In the genomic region with DNA sequence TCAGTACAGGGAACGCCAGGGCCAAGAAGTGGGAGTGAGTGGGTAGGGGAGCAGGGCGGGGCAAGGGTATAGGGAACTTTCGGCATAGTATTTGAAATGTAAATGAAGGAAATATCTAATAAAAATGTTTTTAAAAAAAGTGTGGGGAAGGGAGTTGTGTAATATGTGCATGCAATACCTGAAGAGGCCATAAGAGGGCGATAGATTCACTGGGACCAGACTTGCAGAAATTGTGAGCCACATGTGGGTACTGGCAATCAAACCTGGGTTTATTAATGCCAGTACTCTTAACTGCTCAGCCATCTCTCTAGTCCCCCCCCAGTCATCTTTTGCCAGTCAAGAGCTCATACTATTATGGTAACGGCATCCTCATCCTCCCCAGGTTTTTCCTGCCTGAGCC, we compare ENCODE assay signal across 9 mouse cellular contexts. TPM values are rescaled to one million over a fixed set of nuclear protein-coding genes. Genes with fewer than 3 reads are reported as not detected.
DNase-seq lines count a peak whose midpoint lies in the region; ATAC-seq and TF ChIP-seq lines count a peak whose summit lies in the region.
"Had no signal": no experiment of that assay in that cellular context is flagged by ENCODE, and none has a peak within 500 bp of the region (broad histone marks: within the 10 kb centered on the region; RNA-seq: fewer than 3 reads in every experiment).

No protein-coding gene starts in this region.

- peak; percentile 81 for TF ChIP-seq CTCF in kidney, postnatal 0 days (IDR thresholded peaks at IDR 0.05; ENCODE audit: low read depth)

- ATAC-seq in CD4-positive, CD25-positive, alpha-beta regulatory T cell, adult 4 months = no peak
- no peak for ATAC-seq in kidney, postnatal 0 days (replicated peaks; ENCODE audit: low FRiP score, low read depth)
- no peak for ATAC-seq in kidney, embryonic 15.5 days (replicated peaks; ENCODE audit: low FRiP score)

- no peak overlapping the region for H3K4me3 ChIP-seq in kidney, postnatal 0 days (replicated peaks; ENCODE audit: low read depth, low read length)
- no peak overlapping the region for H3K4me3 ChIP-seq in kidney, embryonic 15.5 days (replicated peaks)
- H3K4me3 ChIP-seq: neural tube, embryonic 12.5 days had no signal

- no peaks in the 10 kb centered on the region for H3K27me3 ChIP-seq in kidney, postnatal 0 days (ENCODE audit: insufficient read depth, low read length)
- no peaks in the 10 kb centered on the region for H3K27me3 ChIP-seq in kidney, embryonic 15.5 days
- H3K27me3 ChIP-seq in splenic B cell, adult 2 months (ENCODE audit: control insufficient read depth, insufficient read depth, low read length, poor library complexity, severe bottlenecking) = no peaks in the 10 kb centered on the region
- H3K27me3 ChIP-seq: neural tube, embryonic 12.5 days had no signal

- no peaks in the 10 kb centered on the region for H3K4me1 ChIP-seq in kidney, postnatal 0 days (replicated peaks; ENCODE audit: insufficient read depth, low read length)
- H3K4me1 ChIP-seq in kidney, embryonic 15.5 days = no peaks in the 10 kb centered on the region
- H3K4me1 ChIP-seq: neural tube, embryonic 12.5 days had no signal

- no peak overlapping the region for H3K27ac ChIP-seq in kidney, postnatal 0 days
- H3K27ac ChIP-seq in kidney, embryonic 15.5 days = no peak overlapping the region
- H3K27ac ChIP-seq: neural tube, embryonic 12.5 days had no signal

- H3K9ac ChIP-seq in kidney, postnatal 0 days (ENCODE audit: low read depth, low read length) = no peak overlapping the region
- H3K9ac ChIP-seq in kidney, embryonic 15.5 days = no peak overlapping the region
- H3K9ac ChIP-seq: neural tube, embryonic 12.5 days had no signal

- no peak overlapping the region for H3K4me2 ChIP-seq in kidney, postnatal 0 days (ENCODE audit: low read length)
- no peak overlapping the region for H3K4me2 ChIP-seq in kidney, embryonic 15.5 days
- H3K4me2 ChIP-seq: neural tube, embryonic 12.5 days had no signal

- no peaks in the 10 kb centered on the region for H3K36me3 ChIP-seq in kidney, postnatal 0 days (ENCODE audit: insufficient read depth, low read length)
- H3K36me3 ChIP-seq in kidney, embryonic 15.5 days = no peaks in the 10 kb centered on the region
- no peaks in the 10 kb centered on the region for H3K36me3 ChIP-seq in splenic B cell, adult 2 months (ENCODE audit: control insufficient read depth, insufficient read depth, low read length, poor library complexity, severe bottlenecking)
- H3K36me3 ChIP-seq: neural tube, embryonic 12.5 days had no signal

- H3K9me3 ChIP-seq in kidney, postnatal 0 days (replicated peaks; ENCODE audit: low read length) = no peaks in the 10 kb centered on the region
- H3K9me3 ChIP-seq in kidney, embryonic 15.5 days (replicated peaks) = no peaks in the 10 kb centered on the region
- H3K9me3 ChIP-seq: neural tube, embryonic 12.5 days had no signal

- WGBS in kidney, postnatal 0 days = 51% methylated on average over 5 of the region's 5 CpGs
- WGBS in kidney, embryonic 15.5 days = 51% methylated on average over 5 of the region's 5 CpGs

- peak; percentile 77 for DNase-seq in CD4-positive, CD25-positive, alpha-beta regulatory T cell, adult 2 months (ENCODE audit: low read depth, low spot score)
- peak; percentile 51 for DNase-seq in kidney, postnatal 0 days (ENCODE audit: low spot score)
- DNase-seq in ZHBTc4 (ENCODE audit: low read depth, low spot score) = peak; percentile 55
- peak; percentile 84 for DNase-seq in induced T-regulatory cell, adult 2 months (ENCODE audit: low read depth)
- peak; percentile 78 for DNase-seq in splenic B cell, adult 2 months (ENCODE audit: low read depth, low spot score)
- DNase-seq in urinary bladder, adult 18-20 months (ENCODE audit: low spot score in 2 of 2) = no peak

RNA-seq across cellular contexts. Expression of a gene that starts 12.4 kb away (rescaled TPM):
- polyA plus RNA-seq in CD4-positive, CD25-positive, alpha-beta regulatory T cell, adult 4 months (2017; shearing (Covaris generic)) = under 1 TPM; 0.10 to 0.44 TPM
- polyA plus RNA-seq in kidney, postnatal 0 days (2015; fragmentation: Nextera tagmentation; extraction: Ambion mirVana) = 0.16 and 0.19 TPM in 2 replicates
- polyA plus RNA-seq in kidney, embryonic 15.5 days (2015; fragmentation: Nextera tagmentation; extraction: Ambion mirVana) = 0.67 and 1.5 TPM in 2 replicates

RNA-seq across cellular contexts. Expression of a gene that starts 52.5 kb away (rescaled TPM):
- polyA plus RNA-seq in CD4-positive, CD25-positive, alpha-beta regulatory T cell, adult 4 months (2017; shearing (Covaris generic)) = under 1 TPM; 0.73 to 0.87 TPM
- 0.15 and 0.30 TPM in 2 replicates for polyA plus RNA-seq in kidney, postnatal 0 days (2015; fragmentation: Nextera tagmentation; extraction: Ambion mirVana)
- polyA plus RNA-seq in kidney, embryonic 15.5 days (2015; fragmentation: Nextera tagmentation; extraction: Ambion mirVana) = 0.58 and 1.2 TPM in 2 replicates

Comparison
In these comparisons a context has a peak if more than half of its experiments do, and no peak if none do; other contexts are left out.
1. DNase-seq: peak in CD4-positive, CD25-positive, alpha-beta regulatory T cell, adult 2 months (single experiment), kidney, postnatal 0 days (single experiment), ZHBTc4 (single experiment), induced T-regulatory cell, adult 2 months (single experiment) and splenic B cell, adult 2 months (single experiment); none in urinary bladder, adult 18-20 months (0 of 2).